In the genomic region with DNA sequence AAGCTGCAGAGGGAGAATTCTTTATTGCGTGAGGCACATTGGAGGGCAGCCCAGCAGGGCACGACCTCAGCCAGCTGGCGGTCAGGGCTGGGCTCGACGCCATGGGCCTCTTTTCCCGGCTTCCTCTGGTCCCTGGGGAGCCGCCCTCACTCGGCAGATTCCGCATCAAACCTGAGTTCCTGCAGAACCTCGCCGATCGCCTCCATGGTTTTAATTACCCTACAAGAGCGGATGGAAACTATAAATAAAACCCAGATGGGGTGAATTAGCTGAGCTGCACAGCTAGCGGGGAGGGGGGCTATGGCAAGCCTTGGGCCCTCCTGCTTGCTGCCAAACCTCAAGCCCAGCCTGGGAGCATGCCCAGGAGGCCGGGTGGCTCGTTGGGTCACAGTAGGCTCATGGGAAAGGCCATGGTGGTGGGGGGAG, we compare ENCODE assay signal across 9 mouse cellular contexts. TPM values are rescaled to one million over a fixed set of nuclear protein-coding genes. Genes with fewer than 3 reads are reported as not detected.
DNase-seq lines count a peak whose midpoint lies in the region; ATAC-seq and TF ChIP-seq lines count a peak whose summit lies in the region.
"Had no signal": no experiment of that assay in that cellular context is flagged by ENCODE, and none has a peak within 500 bp of the region (broad histone marks: within the 10 kb centered on the region; RNA-seq: fewer than 3 reads in every experiment).

No protein-coding gene starts in this region.

- H3ac ChIP-seq in myocyte (ENCODE audit: control insufficient read depth, insufficient read length), result no peak overlapping the region

- intact Hi-C loops in gastrocnemius, postnatal 36 days (cut with DNase I), result loop anchor here (2.0 kb wide), 1 partner anchor 88 kb away; no protein-coding TSS in a partner anchor

- H3K36me3 ChIP-seq in midbrain, embryonic 11.5 days (ENCODE audit: control insufficient read depth, insufficient read depth, low read length), result peaks cover 10% of the 10 kb centered on the region; the same call in 1 of the 2 replicates
- H3K36me3 ChIP-seq in midbrain, embryonic 13.5 days, result peaks cover 32% of the 10 kb centered on the region
- peaks cover 10% of the 10 kb centered on the region for H3K36me3 ChIP-seq in myocyte (ENCODE audit: control insufficient read depth, insufficient read depth)

- TF ChIP-seq POLR2A in myocyte (IDR thresholded peaks at IDR 0.05; ENCODE audit: insufficient read length, low read depth), result no peak

- H3K4me3 ChIP-seq in midbrain, embryonic 11.5 days (ENCODE audit: low read depth, low read length), result no peak overlapping the region
- H3K4me3 ChIP-seq in midbrain, embryonic 13.5 days (replicated peaks), result no peak overlapping the region
- peak overlapping the region; percentile 60 for H3K4me3 ChIP-seq in myocyte
- H3K4me3 ChIP-seq: heart, embryonic 15.5 days had no signal

- H3K9ac ChIP-seq in midbrain, embryonic 11.5 days (ENCODE audit: low read length), result no peak overlapping the region
- no peak overlapping the region for H3K9ac ChIP-seq in midbrain, embryonic 13.5 days (replicated peaks)
- H3K9ac ChIP-seq: heart, embryonic 15.5 days had no signal

- H3K27ac ChIP-seq in midbrain, embryonic 11.5 days (ENCODE audit: low read depth, low read length), result no peak overlapping the region
- H3K27ac ChIP-seq in midbrain, embryonic 13.5 days, result no peak overlapping the region
- H3K27ac ChIP-seq: heart, embryonic 15.5 days had no signal

- peaks cover 16% of the 10 kb centered on the region for H3K79me2 ChIP-seq in myocyte (ENCODE audit: control insufficient read depth, insufficient read depth)

- no peak overlapping the region for H3K4me2 ChIP-seq in midbrain, embryonic 11.5 days
- H3K4me2 ChIP-seq in midbrain, embryonic 13.5 days (replicated peaks), result no peak overlapping the region
- H3K4me2 ChIP-seq in myocyte (ENCODE audit: low read depth), result peak overlapping the region; percentile 95
- H3K4me2 ChIP-seq: heart, embryonic 15.5 days had no signal

- peaks cover 27% of the 10 kb centered on the region for H3K4me1 ChIP-seq in midbrain, embryonic 11.5 days (ENCODE audit: control insufficient read depth, insufficient read depth, low read length)
- H3K4me1 ChIP-seq in midbrain, embryonic 13.5 days (replicated peaks), result peaks cover 48% of the 10 kb centered on the region

- peak; percentile 81 for DNase-seq in midbrain, embryonic 11.5 days (ENCODE audit: low spot score, missing footprints)
- peak; percentile 72 to 80 for DNase-seq in cerebellum, postnatal 10 days
- peak; percentile 73 for DNase-seq in gastrocnemius, postnatal 36 days
- peak; percentile 70 to 77 for DNase-seq in kidney, postnatal 4 days
- no peak for DNase-seq in thymus, postnatal 10 days (ENCODE audit: low spot score in 2 of 2)

- no peak for ATAC-seq in midbrain, embryonic 11.5 days (ENCODE audit: low FRiP score)
- ATAC-seq in midbrain, embryonic 13.5 days, result no peak
- no peak for ATAC-seq in megakaryocyte progenitor cell, adult 5-6 weeks (replicated peaks; ENCODE audit: poor library complexity)

- no peaks in the 10 kb centered on the region for H3K9me3 ChIP-seq in midbrain, embryonic 11.5 days (ENCODE audit: control insufficient read depth, low read length)
- H3K9me3 ChIP-seq in midbrain, embryonic 13.5 days, result no peaks in the 10 kb centered on the region
- H3K9me3 ChIP-seq: heart, embryonic 15.5 days had no signal

- WGBS in midbrain, embryonic 11.5 days, result 69% methylated on average over 16 of the region's 16 CpGs
- WGBS in midbrain, embryonic 13.5 days, result 66% methylated on average over 16 of the region's 16 CpGs

- peaks cover 48% of the 10 kb centered on the region for H3K27me3 ChIP-seq in midbrain, embryonic 11.5 days (ENCODE audit: control insufficient read depth, insufficient read depth, low read length)
- H3K27me3 ChIP-seq in midbrain, embryonic 13.5 days, result peaks cover 51% of the 10 kb centered on the region
- H3K27me3 ChIP-seq in myocyte (ENCODE audit: control insufficient read depth, insufficient read depth, insufficient read length), result no peaks in the 10 kb centered on the region

TF ChIP-seq in myocyte, 11 proteins besides CTCF, POLR2A, EP300 and RAD21:
- 0 out of 2 replicates have a peak, but pooled peaks have one; percentile 3 for TF ChIP-seq CEBPB (IDR thresholded peaks at IDR 0.05; ENCODE audit: insufficient read depth, poor library complexity, severe bottlenecking)
- TF ChIP-seq MYOD1 (IDR thresholded peaks at IDR 0.05; ENCODE audit: control insufficient read depth in 1 of 3, insufficient read length in 2 of 3, low read depth in 2 of 3), result peak in 2 of 3 experiments; percentile 81 to 92
- TF ChIP-seq TCF12 (IDR thresholded peaks at IDR 0.05; ENCODE audit: insufficient read depth, poor library complexity, severe bottlenecking), result peak; percentile 28
- peak in 2 of 3 experiments; percentile 63 to 89 for TF ChIP-seq MYOG (IDR thresholded peaks at IDR 0.05; ENCODE audit: control insufficient read depth in 1 of 3, insufficient read depth in 1 of 3, insufficient read length in 2 of 3, low read depth in 2 of 3)
- no peak for TF ChIP-seq E2F4 (IDR thresholded peaks at IDR 0.05; ENCODE audit: insufficient read depth)
- no peak for TF ChIP-seq REST (IDR thresholded peaks at IDR 0.05; ENCODE audit: insufficient read depth, insufficient read length)
- TF ChIP-seq POLR2AphosphoS2 (IDR thresholded peaks at IDR 0.05; ENCODE audit: insufficient read length, low read depth), result peak; percentile 79

RNA-seq across cellular contexts. Expression of a gene that starts 2.2 kb away (rescaled TPM):
- 126 and 129 TPM in 2 replicates for polyA plus RNA-seq in midbrain, embryonic 11.5 days (2014; fragmentation: Nextera tagmentation; extraction: Ambion mirVana)
- polyA plus RNA-seq in midbrain, embryonic 13.5 days (2015; fragmentation: Nextera tagmentation; extraction: Ambion mirVana), result 152 and 155 TPM in 2 replicates
- 100 to 1,000 TPM; 126 to 128 TPM for total RNA-seq in gastrocnemius, postnatal 36 days (2021)
- polyA plus RNA-seq in myocyte (2012; fragmentation: generic; extraction: Trizol), result 259 TPM
- 40.6 and 41.3 TPM in 2 replicates for total RNA-seq in megakaryocyte progenitor cell, adult 5-6 weeks (2015)
- total RNA-seq in megakaryocyte progenitor cell, adult 5-6 weeks (2017), result 42.1 and 50.4 TPM in 2 replicates

RNA-seq across cellular contexts. Expression of a gene that starts 6.3 kb away (rescaled TPM):
- polyA plus RNA-seq in midbrain, embryonic 11.5 days (2014; fragmentation: Nextera tagmentation; extraction: Ambion mirVana), result 774 and 852 TPM in 2 replicates
- 680 and 755 TPM in 2 replicates for polyA plus RNA-seq in midbrain, embryonic 13.5 days (2015; fragmentation: Nextera tagmentation; extraction: Ambion mirVana)
- total RNA-seq in gastrocnemius, postnatal 36 days (2021), result 100 to 1,000 TPM; 787 to 802 TPM
- 2,253 TPM for polyA plus RNA-seq in myocyte (2012; fragmentation: generic; extraction: Trizol)
- total RNA-seq in megakaryocyte progenitor cell, adult 5-6 weeks (2015), result 3,077 and 3,244 TPM in 2 replicates
- total RNA-seq in megakaryocyte progenitor cell, adult 5-6 weeks (2017), result 4,035 and 5,307 TPM in 2 replicates

RNA-seq across cellular contexts. Expression of a gene that starts 11.3 kb away (rescaled TPM):
- polyA plus RNA-seq in midbrain, embryonic 11.5 days (2014; fragmentation: Nextera tagmentation; extraction: Ambion mirVana), result 0.23 and 0.90 TPM in 2 replicates
- 0.97 and 1.1 TPM in 2 replicates for polyA plus RNA-seq in midbrain, embryonic 13.5 days (2015; fragmentation: Nextera tagmentation; extraction: Ambion mirVana)
- 1 to 10 TPM; 3.4 to 3.8 TPM for total RNA-seq in gastrocnemius, postnatal 36 days (2021)
- polyA plus RNA-seq in myocyte (2012; fragmentation: generic; extraction: Trizol), result 99.1 TPM
- total RNA-seq in megakaryocyte progenitor cell, adult 5-6 weeks (2015), result not detected in 2 replicates
- not detected in 2 replicates for total RNA-seq in megakaryocyte progenitor cell, adult 5-6 weeks (2017)

RNA-seq across cellular contexts. Expression of a gene that starts 17.1 kb away (rescaled TPM):
- 12.3 TPM in 2 replicates for polyA plus RNA-seq in midbrain, embryonic 11.5 days (2014; fragmentation: Nextera tagmentation; extraction: Ambion mirVana)
- polyA plus RNA-seq in midbrain, embryonic 13.5 days (2015; fragmentation: Nextera tagmentation; extraction: Ambion mirVana), result 60.6 and 61.5 TPM in 2 replicates
- not detected for total RNA-seq in gastrocnemius, postnatal 36 days (2021)
- 0.04 TPM for polyA plus RNA-seq in myocyte (2012; fragmentation: generic; extraction: Trizol)
- total RNA-seq in megakaryocyte progenitor cell, adult 5-6 weeks (2015), result not detected in 2 replicates
- total RNA-seq in megakaryocyte progenitor cell, adult 5-6 weeks (2017), result not detected in 2 replicates

RNA-seq across cellular contexts. Expression of a gene that starts 23.2 kb away (rescaled TPM):
- polyA plus RNA-seq in midbrain, embryonic 11.5 days (2014; fragmentation: Nextera tagmentation; extraction: Ambion mirVana), result 203 and 215 TPM in 2 replicates
- polyA plus RNA-seq in midbrain, embryonic 13.5 days (2015; fragmentation: Nextera tagmentation; extraction: Ambion mirVana), result 370 and 392 TPM in 2 replicates
- total RNA-seq in gastrocnemius, postnatal 36 days (2021), result 100 to 1,000 TPM in 1 of 2 experiments, 10 to 100 TPM in 1; 99.3 to 107 TPM
- polyA plus RNA-seq in myocyte (2012; fragmentation: generic; extraction: Trizol), result 329 TPM
- 74.6 and 90.4 TPM in 2 replicates for total RNA-seq in megakaryocyte progenitor cell, adult 5-6 weeks (2015)
- total RNA-seq in megakaryocyte progenitor cell, adult 5-6 weeks (2017), result 114 and 133 TPM in 2 replicates

Comparison
In these comparisons a context has a peak if more than half of its experiments do, and no peak if none do; other contexts are left out.
1. DNase-seq: peak in midbrain, embryonic 11.5 days (single experiment), cerebellum, postnatal 10 days (2 of 2), gastrocnemius, postnatal 36 days (2 of 2) and kidney, postnatal 4 days (2 of 2); none in thymus, postnatal 10 days (0 of 2).
2. RNA of a gene that starts 11.3 kb away (polyA plus RNA-seq): 99.1 TPM in myocyte (single experiment); 0.97 to 1.1 TPM in midbrain, embryonic 13.5 days and 0.23 to 0.90 TPM in midbrain, embryonic 11.5 days; every median in the first group is over 10 times any median in the second.